Mouse (Mus musculus) lung, adult 2 months (tissue): ENCODE measurements around the gene Has3.

Experiments used
- CTCF ChIP-seq: fragments of 200-500 bp; IDR thresholded peaks from 2 replicates; pipeline ENCODE4 v1.5.1; 2011; ENCODE audit warnings: mild to moderate bottlenecking, low read length, control low read depth; ENCODE audit not compliant: insufficient read depth
- POLR2A ChIP-seq: fragments of 200-500 bp; IDR thresholded peaks from 2 replicates; pipeline ENCODE4 v1.6.1; 2011; ENCODE audit warnings: low read depth, mild to moderate bottlenecking, control low read depth, low read length, borderline replicate concordance; ENCODE audit errors: extremely low read depth

GRCm38 (mm10) chr8:106929155-106929913 is 59.3 kb downstream of the Has3 start:
- TF ChIP-seq POLR2A (no peak), CTCF (no peak)
